Mouse (Mus musculus) heart, postnatal 0 days (tissue): ENCODE results near the gene Cep112.

ENCODE experiments used
- CTCF ChIP-seq: IDR thresholded peaks from 2 replicates; pipeline ENCODE4 v1.5.1; 2016; ENCODE audit warnings: antibody characterized with exemption, control low read depth, low read depth
- EP300 ChIP-seq: IDR thresholded peaks from 2 replicates; pipeline ENCODE4 v1.6.1; 2016; ENCODE audit warnings: antibody characterized with exemption, low read depth

DNA sequence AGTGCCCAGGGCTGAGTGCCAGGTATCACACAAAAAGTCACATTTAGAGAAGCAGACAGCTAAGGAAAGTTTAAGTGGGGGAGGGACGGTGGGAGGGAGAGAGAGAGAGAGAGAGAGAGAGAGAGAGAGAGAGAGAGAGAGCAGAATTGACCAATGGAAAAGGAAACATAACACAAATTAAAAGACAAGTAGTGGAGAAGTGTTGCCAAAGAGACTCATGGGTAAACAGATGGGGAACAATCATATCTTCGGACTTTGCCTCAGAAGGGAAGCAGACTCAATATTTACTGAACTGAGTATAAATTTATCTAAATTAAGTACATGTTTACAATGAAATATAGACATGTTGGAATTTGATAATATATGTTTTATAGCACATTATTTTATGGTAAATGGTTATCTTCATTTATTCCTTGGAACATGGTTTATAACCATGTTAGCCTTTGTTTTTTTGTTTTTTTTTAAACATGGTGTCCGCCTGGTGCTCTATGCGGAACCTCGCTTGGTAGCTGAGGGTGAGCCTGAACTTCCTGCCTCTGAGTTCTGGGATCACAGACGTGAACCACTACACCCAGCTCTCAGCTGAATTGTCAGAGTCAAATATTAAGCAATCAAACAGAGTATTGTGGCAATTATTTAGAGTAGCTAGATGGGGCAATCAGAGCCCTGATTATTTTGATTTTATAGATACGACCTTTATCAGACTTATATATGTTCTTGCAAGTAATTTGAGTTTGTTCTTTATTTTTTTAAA, 28.7 kb upstream of the Cep112 start:
- TF ChIP-seq CTCF: no peak
- TF ChIP-seq EP300: no peak
